Mouse (Mus musculus) embryo, embryonic 11.5 days (tissue): ENCODE results near the gene Bub1b.

Experiments
- DNase-seq: peaks from one replicate; pipeline ENCODE4 v3.0.0-alpha.2; 2012; ENCODE audit warnings: low read depth, low spot score

Gene Bub1b

GRCm38 (mm10) chr2:118664975-118665516 is 67.0 kb downstream of the Bub1b start:
- no peak for DNase-seq

- DNase-seq: no peak
Measured at GRCm38 (mm10) chr2:118665616-118666015, 67.6 kb downstream of the Bub1b start.

GRCm38 (mm10) chr2:118667181-118667580 is 69.2 kb downstream of the Bub1b start:
- DNase-seq: no peak

- DNase-seq: no peak
Measured at GRCm38 (mm10) chr2:118669245-118669644, 71.2 kb downstream of the Bub1b start.

- no peak for DNase-seq
Measured at GRCm38 (mm10) chr2:118669785-118670184, 71.8 kb downstream of the Bub1b start.

- DNase-seq: no peak
Measured at GRCm38 (mm10) chr2:118671728-118672127, 73.7 kb downstream of the Bub1b start.

GRCm38 (mm10) chr2:118673686-118674465 is 75.9 kb downstream of the Bub1b start:
- DNase-seq: no peak

- no peak for DNase-seq
Measured at GRCm38 (mm10) chr2:118674500-118674899, 76.5 kb downstream of the Bub1b start.

- no peak for DNase-seq
Measured at GRCm38 (mm10) chr2:118676839-118677741, 79.1 kb downstream of the Bub1b start.

GRCm38 (mm10) chr2:118677817-118678216 is 79.8 kb downstream of the Bub1b start:
- no peak for DNase-seq

GRCm38 (mm10) chr2:118679577-118679976 is 81.6 kb downstream of the Bub1b start:
- DNase-seq: no peak

GRCm38 (mm10) chr2:118680926-118681325 is 82.9 kb downstream of the Bub1b start:
- no peak for DNase-seq

GRCm38 (mm10) chr2:118682544-118683260 is 84.7 kb downstream of the Bub1b start:
- DNase-seq: no peak

GRCm38 (mm10) chr2:118685088-118685487 is 87.1 kb downstream of the Bub1b start:
- no peak for DNase-seq

- DNase-seq: no peak
Measured at GRCm38 (mm10) chr2:118686693-118687092, 88.7 kb downstream of the Bub1b start.

GRCm38 (mm10) chr2:118687791-118688190 is 89.8 kb downstream of the Bub1b start:
- DNase-seq: no peak

GRCm38 (mm10) chr2:118689875-118690274 is 91.9 kb downstream of the Bub1b start:
- no peak for DNase-seq
